Mouse (Mus musculus) midbrain, embryonic 15.5 days (tissue): Measurements from ENCODE around the gene Tubb4a. TPM values are rescaled to one million over a fixed set of nuclear protein-coding genes. Genes with fewer than 3 reads are reported as not detected.
A peak's percentile ranks its signal among the peaks of the same experiment; 100 is the strongest.

ENCODE experiments used
- ATAC-seq: fragments of 200-750 bp; cut with Nextera tagmentation; replicated peaks from 2 replicates; pipeline ENCODE4 v1.8.0; 2017; ENCODE audit warnings: moderate TSS enrichment
- H3K27ac ChIP-seq: fragments of 300-500 bp; sonication (generic); 2 replicates; pipeline ENCODE4 v1.5.1; 2015; ENCODE audit warnings: mild to moderate bottlenecking, inconsistent platforms
- H3K27me3 ChIP-seq: fragments of 300-500 bp; sonication (generic); replicated peaks from 2 replicates; pipeline ENCODE4 v1.6.1; 2015; ENCODE audit warnings: inconsistent platforms
- H3K36me3 ChIP-seq: fragments of 300-500 bp; sonication (generic); replicated peaks from 2 replicates; pipeline ENCODE4 v1.6.1; 2015; ENCODE audit warnings: inconsistent platforms
- H3K4me1 ChIP-seq: fragments of 300-500 bp; sonication (generic); 2 replicates; pipeline ENCODE4 v1.6.1; 2015; ENCODE audit warnings: inconsistent platforms
- H3K4me2 ChIP-seq: fragments of 300-500 bp; sonication (generic); 2 replicates; pipeline ENCODE4 v1.6.1; 2015; ENCODE audit warnings: inconsistent platforms, mild to moderate bottlenecking, moderate library complexity
- H3K4me3 ChIP-seq: fragments of 300-500 bp; sonication (generic); 2 replicates; pipeline ENCODE4 v1.5.1; 2015; ENCODE audit warnings: mild to moderate bottlenecking, inconsistent platforms
- H3K9ac ChIP-seq: fragments of 300-500 bp; sonication (generic); 2 replicates; pipeline ENCODE4 v1.6.1; 2015; ENCODE audit warnings: mild to moderate bottlenecking, inconsistent platforms
- H3K9me3 ChIP-seq: fragments of 300-500 bp; sonication (generic); 2 replicates; pipeline ENCODE4 v1.6.1; 2016; ENCODE audit warnings: inconsistent platforms
- WGBS: fragments of 180-500 bp; shearing (Covaris S2); methylation state at CpG from one replicate; pipeline ENCODE4 v1.1.7; 2015; ENCODE audit warnings: mixed read lengths; 5-methylcytosine and 5-hydroxymethylcytosine counted together
- polyA plus RNA-seq: library from polyadenylated mRNA; unstranded; fragments of >200 nt; fragmentation: Nextera tagmentation; extraction: Ambion mirVana; gene quantifications from 2 replicates; pipeline ENCODE4 v1.2.1, GENCODE M21; 2015

Gene Tubb4a
- polyA plus RNA-seq, 1 experiment from 2014 or later: 388 TPM

DNA sequence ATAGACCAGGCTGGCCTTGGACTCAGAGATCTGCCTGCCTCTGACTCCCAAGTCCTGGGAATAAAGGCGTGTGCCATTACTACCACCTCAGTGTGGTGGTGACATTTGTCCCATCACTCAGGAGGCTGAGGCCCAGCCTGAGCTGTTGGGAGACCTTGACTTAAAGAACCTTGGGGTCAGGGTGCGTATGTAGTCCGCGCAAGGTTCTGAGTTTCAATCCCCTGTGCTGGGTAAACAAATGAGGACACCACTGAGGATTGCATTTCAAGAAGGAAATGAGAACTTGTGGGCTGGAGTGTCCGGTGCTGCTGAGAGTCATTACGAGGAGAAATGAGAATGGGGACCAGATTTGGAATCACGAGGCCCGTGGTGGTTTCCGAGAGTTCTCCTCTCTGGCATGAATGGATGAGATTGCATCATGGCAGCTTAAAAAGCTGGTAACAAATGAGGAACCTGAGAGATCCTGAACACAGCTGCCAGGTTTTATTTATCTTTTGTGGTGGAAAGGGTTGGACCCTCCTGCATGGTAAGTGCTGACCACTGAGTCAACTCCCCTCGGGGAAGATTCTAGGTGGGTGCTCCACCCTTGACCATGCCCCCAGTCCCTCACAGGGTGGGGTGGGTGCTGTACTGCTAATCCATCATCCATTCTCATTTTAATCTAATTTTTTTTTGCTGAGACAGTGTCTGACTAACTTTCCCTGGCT is 25.3 kb upstream of the Tubb4a start:
- no peak for ATAC-seq
- 89% methylated on average over 10 of the region's 10 CpGs for WGBS
- H3K27me3 ChIP-seq: no peaks in the 10 kb centered on the region
- no peak overlapping the region for H3K9ac ChIP-seq
- H3K4me1 ChIP-seq: no peaks in the 10 kb centered on the region
- no peaks in the 10 kb centered on the region for H3K9me3 ChIP-seq
- no peak overlapping the region for H3K27ac ChIP-seq
- H3K4me3 ChIP-seq: no peak overlapping the region
- no peak overlapping the region for H3K4me2 ChIP-seq
- no peaks in the 10 kb centered on the region for H3K36me3 ChIP-seq

DNA sequence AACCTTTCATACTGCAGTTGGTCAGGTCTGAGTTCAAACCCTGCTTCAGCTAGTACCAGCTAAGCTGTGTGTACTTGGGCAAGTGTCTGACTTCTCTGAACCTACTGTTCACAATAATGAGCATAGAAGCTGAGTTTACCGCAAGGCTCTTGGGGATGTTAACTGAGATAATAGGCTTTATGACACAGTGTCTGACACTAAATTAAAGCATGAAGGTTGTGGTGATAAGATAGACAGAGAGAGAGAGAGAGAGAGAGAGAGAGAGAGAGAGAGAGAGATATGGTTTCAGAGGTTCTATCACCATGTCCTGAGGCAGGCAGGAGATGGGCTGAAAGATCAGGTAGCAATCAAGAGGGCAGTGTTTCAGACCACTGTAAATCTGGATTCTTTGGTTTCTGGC is 22.4 kb upstream of the Tubb4a start:
- Histone ChIP-seq H3K27me3 (no peaks in the 10 kb centered on the region), H3K9ac (no peak overlapping the region), H3K36me3 (no peaks in the 10 kb centered on the region), H3K4me2 (no peak overlapping the region), H3K4me3 (no peak overlapping the region), H3K4me1 (peaks cover 11% of the 10 kb centered on the region), H3K9me3 (no peaks in the 10 kb centered on the region), H3K27ac (no peak overlapping the region)
- ATAC-seq: no peak
- WGBS: 92% methylated on average over 1 of the region's 1 CpGs

DNA sequence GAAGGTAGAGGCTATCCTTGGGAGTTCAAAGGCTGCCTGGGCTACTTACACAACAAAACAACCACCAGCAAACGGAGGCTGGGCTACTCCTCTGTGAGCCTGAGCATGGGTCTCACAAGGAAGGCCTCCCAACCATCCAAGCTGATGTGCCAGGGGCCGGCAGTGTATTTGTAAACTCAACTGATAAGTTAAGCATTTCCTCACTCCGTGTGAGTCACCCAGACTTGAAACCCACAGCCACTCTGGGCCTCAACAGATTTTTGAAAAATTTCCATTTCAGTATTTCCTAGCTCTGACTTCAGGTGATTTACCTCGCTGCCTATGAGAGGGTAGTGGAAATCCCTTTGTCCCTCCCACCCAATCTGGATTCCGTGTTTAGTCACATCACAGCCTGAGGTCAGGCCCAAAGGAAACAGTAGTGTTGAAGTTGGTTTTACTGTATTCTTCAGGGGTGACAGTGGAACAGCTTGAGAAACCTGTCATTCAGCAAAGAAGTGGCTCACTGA is 21.1 kb upstream of the Tubb4a start:
- no peaks in the 10 kb centered on the region for H3K9me3 ChIP-seq
- H3K36me3 ChIP-seq: no peaks in the 10 kb centered on the region
- H3K9ac ChIP-seq: no peak overlapping the region
- no peaks in the 10 kb centered on the region for H3K27me3 ChIP-seq
- no peak overlapping the region for H3K4me3 ChIP-seq
- peaks cover 15% of the 10 kb centered on the region for H3K4me1 ChIP-seq
- ATAC-seq: no peak
- H3K4me2 ChIP-seq: no peak overlapping the region
- WGBS: 61% methylated on average over 5 of the region's 5 CpGs
- no peak overlapping the region for H3K27ac ChIP-seq

DNA sequence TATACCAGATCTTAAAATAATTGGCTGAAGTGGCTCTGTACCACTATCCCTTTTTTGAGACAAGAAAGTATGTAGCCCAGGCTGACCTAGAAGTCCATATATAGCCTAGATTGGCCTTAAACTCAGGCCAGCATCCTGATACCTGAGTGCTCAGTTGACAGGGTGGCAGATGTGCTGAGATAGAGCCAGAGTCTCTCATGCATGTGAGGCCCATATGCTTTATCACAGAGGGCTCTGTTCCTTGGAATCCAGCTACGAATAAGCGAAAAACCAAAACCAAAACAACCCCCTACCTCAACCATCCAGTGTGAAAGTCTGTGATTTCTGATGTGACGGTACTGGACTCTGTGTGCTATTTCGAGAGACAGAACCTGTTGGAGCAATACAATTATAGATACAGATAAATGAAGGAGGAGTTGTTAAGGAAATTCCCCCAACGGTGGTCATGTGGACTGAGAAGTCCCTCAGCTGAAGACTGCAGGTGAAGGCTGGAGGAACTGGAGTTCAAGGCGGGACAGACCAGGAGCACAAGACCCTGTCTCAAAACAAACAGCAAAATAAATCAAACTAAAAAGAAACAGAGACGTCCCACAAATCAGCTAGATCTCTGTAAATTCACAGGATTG is 20.6 kb upstream of the Tubb4a start:
- no peak overlapping the region for H3K4me3 ChIP-seq
- H3K9ac ChIP-seq: no peak overlapping the region
- 89% methylated on average over 7 of the region's 7 CpGs for WGBS
- H3K27ac ChIP-seq: no peak overlapping the region
- no peaks in the 10 kb centered on the region for H3K36me3 ChIP-seq
- peaks cover 15% of the 10 kb centered on the region for H3K4me1 ChIP-seq
- no peaks in the 10 kb centered on the region for H3K27me3 ChIP-seq
- H3K4me2 ChIP-seq: no peak overlapping the region
- ATAC-seq: no peak
- H3K9me3 ChIP-seq: no peaks in the 10 kb centered on the region

DNA sequence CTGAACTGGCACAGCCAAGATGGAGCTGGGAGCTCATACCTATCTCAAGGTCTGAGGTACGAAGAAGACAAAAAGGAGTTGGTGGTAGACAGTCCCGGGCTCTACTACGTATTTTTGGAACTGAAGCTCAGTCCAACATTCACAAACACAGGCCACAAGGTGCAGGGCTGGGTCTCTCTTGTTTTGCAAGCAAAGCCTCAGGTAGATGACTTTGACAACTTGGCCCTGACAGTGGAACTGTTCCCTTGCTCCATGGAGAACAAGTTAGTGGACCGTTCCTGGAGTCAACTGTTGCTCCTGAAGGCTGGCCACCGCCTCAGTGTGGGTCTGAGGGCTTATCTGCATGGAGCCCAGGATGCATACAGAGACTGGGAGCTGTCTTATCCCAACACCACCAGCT is 19.5 kb upstream of the Tubb4a start:
- Histone ChIP-seq H3K9ac (no peak overlapping the region), H3K27me3 (no peaks in the 10 kb centered on the region), H3K4me1 (peaks cover 15% of the 10 kb centered on the region), H3K36me3 (no peaks in the 10 kb centered on the region), H3K4me2 (no peak overlapping the region), H3K9me3 (no peaks in the 10 kb centered on the region), H3K27ac (no peak overlapping the region), H3K4me3 (no peak overlapping the region)
- ATAC-seq: no peak
- WGBS: 93% methylated on average over 5 of the region's 5 CpGs

DNA sequence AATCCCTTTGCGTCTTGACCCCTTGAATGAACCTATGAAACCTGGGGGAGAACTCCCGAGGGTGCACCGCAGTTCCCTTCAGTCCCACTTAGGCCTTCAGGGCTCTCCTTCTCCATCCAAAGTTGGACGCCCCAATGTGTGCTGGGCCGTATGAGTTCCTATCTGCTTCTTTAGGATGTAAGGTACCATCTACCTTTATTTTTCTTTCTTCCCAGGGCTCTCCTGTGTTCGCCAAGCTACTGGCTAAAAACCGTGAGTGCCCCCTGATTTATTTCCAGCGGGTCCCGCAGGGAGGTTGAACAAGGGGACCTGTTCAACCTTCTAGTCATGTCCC is 18.4 kb upstream of the Tubb4a start:
- no peaks in the 10 kb centered on the region for H3K9me3 ChIP-seq
- 8% methylated on average over 9 of the region's 9 CpGs for WGBS
- H3K4me3 ChIP-seq: peak overlapping the region; percentile 75
- H3K27me3 ChIP-seq: no peaks in the 10 kb centered on the region
- peak overlapping the region; percentile 57; the same call in 1 of the 2 replicates for H3K9ac ChIP-seq
- no peak overlapping the region for H3K27ac ChIP-seq
- peak overlapping the region; percentile 83 for H3K4me2 ChIP-seq
- H3K36me3 ChIP-seq: no peaks in the 10 kb centered on the region
- peaks cover 15% of the 10 kb centered on the region for H3K4me1 ChIP-seq
- ATAC-seq: no peak

DNA sequence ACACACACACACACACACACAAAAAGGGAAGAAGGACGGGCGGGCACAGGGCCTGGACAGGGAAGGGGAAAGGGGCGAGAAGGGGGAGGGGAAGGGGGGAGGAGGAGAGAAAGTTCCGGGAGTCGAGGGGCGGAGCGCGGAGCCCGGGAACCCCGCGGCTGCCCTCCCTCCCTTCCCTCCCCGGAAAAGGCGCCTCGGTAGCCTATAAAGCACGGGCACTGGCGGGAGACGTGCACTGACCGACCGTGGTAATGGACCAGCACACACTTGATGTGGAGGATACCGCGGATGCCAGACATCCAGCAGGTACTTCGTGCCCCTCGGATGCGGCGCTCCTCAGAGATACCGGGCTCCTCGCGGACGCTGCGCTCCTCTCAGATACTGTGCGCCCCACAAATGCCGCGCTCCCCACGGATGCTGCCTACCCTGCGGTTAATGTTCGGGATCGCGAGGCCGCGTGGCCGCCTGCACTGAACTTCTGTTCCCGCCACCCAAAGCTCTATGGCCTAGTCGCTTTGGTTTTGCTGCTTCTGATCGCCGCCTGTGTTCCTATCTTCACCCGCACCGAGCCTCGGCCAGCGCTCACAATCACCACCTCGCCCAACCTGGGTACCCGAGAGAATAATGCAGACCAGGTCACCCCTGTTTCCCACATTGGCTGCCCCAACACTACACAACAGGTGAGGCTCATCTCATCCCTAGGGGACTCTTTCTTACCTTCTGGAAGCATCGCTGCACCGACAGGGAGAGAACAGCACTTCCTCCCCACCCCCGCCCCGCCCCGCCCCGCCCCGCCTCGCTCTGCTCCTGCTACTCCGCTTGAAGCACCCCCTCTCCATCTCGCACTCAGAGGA is 17.8 kb upstream of the Tubb4a start, which contains the start of gene Tnfsf9:
Gene Tnfsf9 (plus strand): TSS at position 145 of the 854 bp plus-strand sequence.
- Histone ChIP-seq H3K4me2 (peak within 1 kb of the TSS; percentile 83), H3K9ac (peak within 1 kb of the TSS; percentile 57), H3K27me3 (no peaks in the 10 kb centered on the region), H3K4me1 (peaks cover 15% of the 10 kb centered on the region), H3K9me3 (no peaks in the 10 kb centered on the region), H3K36me3 (no peaks in the 10 kb centered on the region), H3K27ac (0 out of 2 replicates have a peak within 1 kb of the TSS, but pooled peaks have one; percentile 56), H3K4me3 (peak within 1 kb of the TSS; percentile 75)
- WGBS: under 1% methylated on average over 54 of the region's 61 CpGs
- peak; percentile 85 for ATAC-seq

DNA sequence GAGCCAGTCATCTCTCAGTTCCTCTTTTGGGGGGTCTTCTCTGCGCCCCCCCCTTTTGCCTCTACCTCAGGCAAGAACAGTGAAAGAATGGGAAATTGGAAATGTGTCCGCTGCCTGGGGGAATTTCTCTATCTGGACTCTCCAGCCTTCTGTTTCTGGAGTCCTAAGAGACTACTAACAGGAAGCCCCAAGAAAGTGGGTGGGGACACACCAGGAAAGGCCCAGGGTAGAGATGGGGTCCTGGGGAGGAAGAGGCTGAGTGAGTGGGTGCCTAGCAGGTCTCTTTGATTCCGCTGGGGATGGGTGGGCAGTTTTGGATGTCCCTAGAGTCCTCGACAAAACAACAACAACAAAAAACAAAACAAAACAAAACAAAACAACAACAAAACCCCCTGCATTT is 16.9 kb upstream of the Tubb4a start:
- H3K9ac ChIP-seq: no peak overlapping the region
- 49% methylated on average over 4 of the region's 4 CpGs for WGBS

DNA sequence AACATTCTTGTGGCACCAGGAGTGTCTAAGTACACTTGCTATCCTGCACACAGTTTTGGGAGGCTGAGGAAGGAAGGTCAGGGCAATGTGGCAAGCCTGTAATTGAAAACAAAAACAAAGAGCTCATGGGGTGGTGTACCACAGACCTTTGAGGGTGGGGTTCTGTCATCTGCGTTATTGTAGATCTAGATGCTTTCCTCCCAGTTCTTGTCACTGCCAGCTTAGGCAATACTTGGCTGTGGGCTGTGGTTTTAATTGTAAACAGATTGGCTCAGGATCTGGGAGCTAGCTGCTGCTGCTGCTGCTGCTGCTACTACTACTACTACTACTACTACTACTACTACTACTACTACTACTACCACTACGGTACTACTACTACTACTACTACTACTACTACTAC is 14.7 kb upstream of the Tubb4a start:
- Histone ChIP-seq H3K36me3 (no peaks in the 10 kb centered on the region), H3K9me3 (no peaks in the 10 kb centered on the region), H3K9ac (no peak overlapping the region), H3K4me3 (no peak overlapping the region), H3K27ac (no peak overlapping the region), H3K4me2 (no peak overlapping the region), H3K27me3 (no peaks in the 10 kb centered on the region), H3K4me1 (peaks cover 15% of the 10 kb centered on the region)
- 89% methylated on average over 2 of the region's 2 CpGs for WGBS
- no peak for ATAC-seq

More for the DNA sequence above, 16.9 kb upstream of the Tubb4a start:
- Histone ChIP-seq H3K9me3 (no peaks in the 10 kb centered on the region), H3K4me1 (peaks cover 15% of the 10 kb centered on the region), H3K36me3 (no peaks in the 10 kb centered on the region), H3K4me3 (peak overlapping the region; percentile 75), H3K27me3 (no peaks in the 10 kb centered on the region), H3K4me2 (peak overlapping the region; percentile 83), H3K27ac (no peak overlapping the region)
- peak; percentile 8 for ATAC-seq

DNA sequence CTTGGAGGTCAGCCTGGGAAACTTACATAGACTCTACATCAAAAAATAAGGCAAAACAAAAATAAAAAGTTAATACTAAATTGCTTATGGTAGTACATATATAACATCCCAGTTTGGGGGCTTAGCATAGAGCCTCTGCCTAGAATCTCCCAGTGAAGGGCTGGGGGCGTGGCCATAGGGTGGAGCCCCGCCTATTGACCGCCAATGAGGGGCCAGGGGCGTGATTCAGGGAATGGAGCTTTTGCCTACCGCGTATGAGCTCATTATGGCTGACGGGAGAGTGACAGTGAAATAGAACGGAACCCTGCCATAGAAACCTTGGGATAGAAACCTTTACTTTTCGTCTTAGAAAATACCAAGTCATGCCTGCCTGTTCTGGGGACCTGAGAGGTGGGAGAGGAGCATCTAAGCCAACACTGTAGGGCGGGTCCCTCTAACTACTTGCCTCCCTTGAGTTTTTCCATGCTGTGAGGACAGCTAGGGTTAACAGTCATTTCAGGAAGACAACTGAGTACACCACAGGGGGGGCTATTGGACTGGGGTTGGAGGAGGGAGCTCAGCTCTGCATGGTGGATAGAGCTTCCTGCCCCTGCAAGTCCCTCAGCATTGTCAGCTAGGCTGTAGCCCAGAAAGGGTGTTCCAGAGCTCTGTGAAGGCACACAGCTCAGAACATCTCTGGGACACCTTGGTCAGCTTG is 12.2 kb upstream of the Tubb4a start:
- ATAC-seq: no peak
- Histone ChIP-seq H3K9me3 (no peaks in the 10 kb centered on the region), H3K4me3 (no peak overlapping the region), H3K9ac (no peak overlapping the region), H3K4me2 (no peak overlapping the region), H3K36me3 (no peaks in the 10 kb centered on the region), H3K27me3 (0 out of 2 replicates have a peak, but pooled peaks cover 3% of the 10 kb centered on the region), H3K4me1 (peaks cover 11% of the 10 kb centered on the region), H3K27ac (no peak overlapping the region)
- WGBS: 8% methylated on average over 10 of the region's 10 CpGs

DNA sequence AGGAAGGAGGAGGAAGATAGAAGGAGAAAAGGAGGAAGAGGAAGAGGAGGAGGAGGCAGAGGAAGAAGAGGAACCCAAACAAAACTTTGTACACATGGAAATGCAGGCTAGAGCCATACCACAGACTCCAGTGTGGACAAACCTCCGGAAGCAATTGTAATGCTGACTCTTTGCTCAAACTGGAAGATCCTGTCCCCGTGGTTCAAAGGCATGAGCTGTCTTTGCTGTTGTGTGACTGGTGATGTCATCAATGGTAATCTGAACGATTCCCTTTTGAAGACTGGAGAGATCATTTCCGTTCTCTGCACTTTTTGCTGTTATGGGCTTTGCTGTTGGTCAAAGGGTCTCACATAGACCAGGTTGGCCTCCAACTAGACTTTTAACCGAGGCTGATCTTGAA is 10.7 kb upstream of the Tubb4a start:
- ATAC-seq: no peak
- Histone ChIP-seq H3K27me3 (0 out of 2 replicates have a peak, but pooled peaks cover 3% of the 10 kb centered on the region), H3K4me1 (peaks cover 8% of the 10 kb centered on the region), H3K9me3 (no peaks in the 10 kb centered on the region), H3K27ac (no peak overlapping the region), H3K9ac (no peak overlapping the region), H3K4me3 (no peak overlapping the region), H3K4me2 (no peak overlapping the region), H3K36me3 (no peaks in the 10 kb centered on the region)
- 86% methylated on average over 5 of the region's 5 CpGs for WGBS

DNA sequence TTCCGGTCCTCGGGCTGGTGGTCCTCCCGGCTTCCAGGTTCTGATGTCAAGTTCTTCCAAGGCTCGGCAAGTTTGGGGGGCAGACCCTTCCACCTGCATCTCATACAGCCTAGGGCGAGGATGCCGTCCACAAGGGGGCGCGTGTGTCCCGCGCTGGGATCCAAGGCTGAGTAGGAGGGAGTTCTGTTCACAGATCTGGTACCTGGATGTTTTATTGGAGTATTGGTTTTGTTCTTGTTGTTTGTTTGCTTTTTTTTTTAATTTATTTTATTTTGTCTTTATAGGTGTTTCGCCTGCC is 9.0 kb upstream of the Tubb4a start:
- Histone ChIP-seq H3K4me3 (peak overlapping the region; percentile 12; the same call in 1 of the 2 replicates), H3K4me2 (peak overlapping the region; percentile 37), H3K9me3 (no peaks in the 10 kb centered on the region), H3K4me1 (peaks cover 8% of the 10 kb centered on the region), H3K36me3 (no peaks in the 10 kb centered on the region), H3K27me3 (peaks cover 3% of the 10 kb centered on the region; the same call in 1 of the 2 replicates), H3K9ac (no peak overlapping the region), H3K27ac (no peak overlapping the region)
- WGBS: 1% methylated on average over 11 of the region's 11 CpGs
- peak; percentile 87 for ATAC-seq
